In the genomic region with DNA sequence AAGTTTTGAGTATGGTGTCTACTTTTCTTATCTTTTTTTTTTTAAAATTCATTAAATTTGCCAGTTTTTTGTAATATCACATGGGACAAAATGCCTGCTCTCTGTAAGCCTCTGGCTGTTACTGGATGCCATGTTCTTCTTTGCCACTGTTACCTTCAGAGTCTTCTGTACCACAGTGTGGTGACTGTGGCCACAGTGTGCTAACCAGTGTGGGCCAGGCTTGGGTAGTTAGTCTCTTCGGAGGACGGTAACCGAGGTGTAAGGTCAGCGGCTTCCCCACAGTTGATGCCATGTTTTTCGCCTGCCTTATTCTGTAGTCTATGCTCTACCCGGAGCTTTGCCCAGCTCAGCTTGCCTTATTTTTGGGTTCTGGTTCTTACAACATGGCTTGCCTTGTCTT, we compare ENCODE assay signal across 27 mouse cellular contexts. TPM values are rescaled to one million over a fixed set of nuclear protein-coding genes. Genes with fewer than 3 reads are reported as not detected.
"Had no signal": no experiment of that assay in that cellular context is flagged by ENCODE, and none has a peak within 500 bp of the region (broad histone marks: within the 10 kb centered on the region; RNA-seq: fewer than 3 reads in every experiment).

No protein-coding gene starts in this region.

- H3K36me3 ChIP-seq: liver, embryonic 15.5 days; lung, embryonic 15.5 days; midbrain, embryonic 12.5 days; neural tube, embryonic 13.5 days; neural tube, embryonic 15.5 days; stomach, embryonic 15.5 days had no signal

- H3K4me1 ChIP-seq: lung, embryonic 15.5 days; midbrain, embryonic 10.5 days; neural tube, embryonic 15.5 days; stomach, embryonic 15.5 days had no signal

- DNase-seq: liver, postnatal 0 days; lung, adult 2 months; lung, postnatal 14 days; lung, postnatal 36 days; midbrain, embryonic 14.5 days; retina, postnatal 1 day; right cerebral cortex, adult 18-20 months; right cerebral cortex, postnatal 14 days; thymus, adult 2 months; thymus, postnatal 25 days; thymus, postnatal 4 days had no signal

- H3K4me3 ChIP-seq: liver, embryonic 15.5 days; lung, embryonic 15.5 days; midbrain, embryonic 10.5 days; midbrain, embryonic 12.5 days; neural tube, embryonic 13.5 days; neural tube, embryonic 15.5 days; stomach, embryonic 15.5 days had no signal

- H3K27ac ChIP-seq: liver, embryonic 15.5 days; lung, embryonic 15.5 days; macrophage; midbrain, embryonic 10.5 days; midbrain, embryonic 12.5 days; neural tube, embryonic 13.5 days; neural tube, embryonic 15.5 days; stomach, embryonic 15.5 days; stomach, postnatal 0 days had no signal

- ATAC-seq: liver, postnatal 0 days; lung, postnatal 0 days; midbrain, embryonic 16.5 days had no signal

- H3K9me3 ChIP-seq: liver, embryonic 15.5 days; lung, embryonic 15.5 days; midbrain, embryonic 10.5 days; midbrain, embryonic 12.5 days; neural tube, embryonic 13.5 days; neural tube, embryonic 15.5 days; stomach, embryonic 15.5 days had no signal

- H3K27me3 ChIP-seq: liver, embryonic 15.5 days; lung, embryonic 15.5 days; midbrain, embryonic 12.5 days; neural tube, embryonic 13.5 days; neural tube, embryonic 15.5 days; stomach, embryonic 15.5 days had no signal

RNA-seq across cellular contexts. Expression of gene 4930595D18Rik, which starts 1.9 kb away (rescaled TPM):
- total RNA-seq: megakaryocyte progenitor cell, adult 5-6 weeks; megakaryocyte-erythroid progenitor cell, adult 5-6 weeks had no signal
- polyA plus RNA-seq: liver, embryonic 15.5 days; liver, postnatal 0 days; lung, adult 2 months; lung, embryonic 15.5 days; lung, postnatal 0 days; macrophage; midbrain, embryonic 10.5 days; midbrain, embryonic 12.5 days; midbrain, embryonic 14.5 days; midbrain, embryonic 16.5 days; neural tube, embryonic 11.5 days; neural tube, embryonic 13.5 days; neural tube, embryonic 15.5 days; spleen, adult 2 months; stomach, embryonic 15.5 days; stomach, postnatal 0 days; thymus, adult 2 months; urinary bladder, adult 2 months had no signal
